Mouse (Mus musculus): ENCODE data around the gene Lyz1.
"Not testable (repeated sequence)": the region's sequence is repeated elsewhere in the genome, so short reads cannot be mapped to it uniquely, and the experiment has no call there.

Lyz1 gene

DNA sequence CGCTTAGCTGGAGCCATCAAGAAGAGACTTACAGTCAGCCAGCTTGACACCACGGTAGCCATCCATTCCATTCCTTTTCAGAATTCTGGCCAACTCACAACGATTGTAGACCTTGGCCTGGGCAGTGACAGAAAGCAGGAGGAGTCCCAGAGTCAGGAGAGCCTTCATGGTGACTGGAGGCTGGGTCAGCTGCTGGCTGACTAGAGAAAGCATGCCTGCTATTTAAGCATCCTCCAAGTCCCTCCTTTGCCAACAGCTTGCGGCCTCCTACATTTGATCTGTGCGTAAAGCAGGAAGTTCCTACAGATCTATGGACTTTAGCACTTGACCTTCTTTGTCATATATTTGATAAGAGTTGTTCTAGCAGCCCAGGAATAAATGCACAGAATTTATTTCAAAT lies at the start of gene Lyz1:
TSS of gene Lyz1 (minus strand) at position 198 of the 400 bp plus-strand sequence.
- CTCF ChIA-PET, result no interaction called here

GRCm38 (mm10) chr10:117342406-117342805 lies 49.7 kb upstream of the Lyz1 start:
- CTCF ChIA-PET, result no interaction called here

DNA sequence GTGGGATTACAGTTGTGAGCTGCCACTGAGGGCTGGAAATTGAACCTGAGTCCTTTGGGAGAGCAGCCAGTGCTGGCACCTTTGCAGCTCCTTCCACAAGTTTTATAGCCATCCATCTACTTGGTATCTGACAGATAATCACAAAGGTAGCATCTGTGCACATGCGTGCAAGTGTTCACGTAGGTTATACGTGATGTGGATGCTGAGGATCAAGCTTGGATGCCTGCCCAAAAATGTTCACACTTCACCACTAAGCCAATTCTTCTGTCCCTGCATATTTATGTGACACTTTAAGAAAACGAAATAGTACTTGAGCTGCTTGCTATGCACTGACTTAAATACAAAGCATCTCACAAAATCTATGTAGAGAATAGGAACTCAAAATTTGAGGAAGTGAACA lies 48.4 kb upstream of the Lyz1 start:
- CTCF ChIA-PET, result no interaction called here

GRCm38 (mm10) chr10:117339241-117339640 lies 46.6 kb upstream of the Lyz1 start:
- CTCF ChIA-PET, result interaction anchor here (0.6 kb wide), 1 partner anchor 61 kb away, joined by 3 read pairs; no protein-coding TSS in a partner anchor

- CTCF ChIA-PET, result no interaction called here
Measured at GRCm38 (mm10) chr10:117337946-117338345, 45.3 kb upstream of the Lyz1 start.

DNA sequence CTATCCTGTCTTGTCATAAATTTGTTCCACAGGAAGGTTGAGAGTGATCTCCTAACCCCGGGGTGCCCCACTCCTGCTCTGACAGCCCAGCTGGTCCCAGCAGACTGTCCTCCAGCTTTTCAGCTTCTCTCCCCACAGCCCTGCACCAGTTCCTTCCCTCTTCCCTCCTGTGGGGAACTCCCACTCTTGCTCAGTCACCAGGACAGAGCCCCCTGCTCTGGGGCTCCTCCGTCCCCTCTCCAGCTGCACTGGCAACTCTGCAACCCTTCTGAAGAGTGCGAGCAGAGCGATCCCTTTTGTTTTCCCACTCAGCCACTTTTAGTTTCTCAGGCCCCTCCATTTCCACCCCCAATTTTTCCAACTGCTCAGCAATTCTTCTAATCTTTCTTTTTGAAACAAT lies 43.0 kb upstream of the Lyz1 start:
- CTCF ChIA-PET, result no interaction called here

DNA sequence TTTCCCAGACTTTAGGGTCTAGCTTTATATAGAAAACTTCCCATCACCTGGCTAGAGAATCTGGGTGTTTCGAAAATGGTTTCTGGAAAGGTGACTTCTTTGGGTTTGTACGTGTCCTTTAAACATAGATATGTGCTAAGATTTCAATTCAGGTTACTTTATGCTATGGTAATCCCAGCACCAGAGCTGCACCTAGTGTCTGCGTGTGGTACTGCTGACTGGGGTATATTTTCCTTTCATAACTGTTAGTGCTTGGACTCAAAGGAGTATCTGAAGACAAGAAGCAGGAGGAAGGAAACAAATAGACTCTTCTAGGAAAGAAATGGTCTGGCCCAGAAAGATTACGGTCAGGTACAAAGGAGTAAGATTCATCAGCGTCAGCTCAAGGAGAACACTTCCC lies 37.9 kb upstream of the Lyz1 start:
- CTCF ChIA-PET, result no interaction called here

- CTCF ChIA-PET, result no interaction called here
Measured at GRCm38 (mm10) chr10:117323782-117324181, 31.1 kb upstream of the Lyz1 start.

DNA sequence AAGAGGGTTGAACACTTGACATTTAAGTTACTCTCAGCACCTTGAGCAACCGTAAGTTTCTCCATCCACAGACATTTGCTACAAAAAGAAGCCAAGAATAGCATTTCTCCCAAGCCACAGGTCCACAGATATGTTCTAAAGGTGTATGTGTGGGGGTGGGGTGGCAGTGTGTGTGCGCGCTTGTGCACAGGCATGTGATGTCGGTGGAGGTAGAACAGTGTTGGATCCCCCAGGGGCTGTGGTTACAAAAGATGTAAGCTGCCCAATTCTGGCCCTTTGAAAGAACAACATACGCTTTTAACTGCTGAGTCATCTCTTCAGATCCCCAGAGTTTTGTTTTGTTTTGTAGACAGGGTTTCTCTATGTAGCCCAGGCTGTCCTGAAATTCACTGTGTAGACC lies 30.0 kb upstream of the Lyz1 start:
- CTCF ChIA-PET, result no interaction called here

DNA sequence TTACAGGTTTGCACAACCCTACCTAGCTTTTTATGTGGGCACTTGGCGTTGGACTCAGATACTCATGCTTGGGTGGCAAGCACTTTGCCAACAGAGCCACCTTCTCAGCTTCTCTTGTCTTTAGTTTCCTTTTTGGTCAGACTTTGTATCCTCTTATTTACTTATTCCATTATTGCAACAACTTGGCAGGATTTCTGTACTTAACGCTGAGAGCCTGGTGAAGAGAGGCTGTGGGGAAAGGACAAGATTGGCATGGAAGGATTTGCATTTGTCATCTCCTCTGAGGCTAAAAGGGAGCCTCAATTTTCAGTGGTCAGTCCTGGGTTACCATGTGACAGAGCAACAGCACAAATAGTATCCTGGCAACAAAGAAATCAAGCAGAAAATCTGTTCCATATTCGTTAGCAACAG lies 27.9 kb upstream of the Lyz1 start:
- CTCF ChIA-PET, result no interaction called here

DNA sequence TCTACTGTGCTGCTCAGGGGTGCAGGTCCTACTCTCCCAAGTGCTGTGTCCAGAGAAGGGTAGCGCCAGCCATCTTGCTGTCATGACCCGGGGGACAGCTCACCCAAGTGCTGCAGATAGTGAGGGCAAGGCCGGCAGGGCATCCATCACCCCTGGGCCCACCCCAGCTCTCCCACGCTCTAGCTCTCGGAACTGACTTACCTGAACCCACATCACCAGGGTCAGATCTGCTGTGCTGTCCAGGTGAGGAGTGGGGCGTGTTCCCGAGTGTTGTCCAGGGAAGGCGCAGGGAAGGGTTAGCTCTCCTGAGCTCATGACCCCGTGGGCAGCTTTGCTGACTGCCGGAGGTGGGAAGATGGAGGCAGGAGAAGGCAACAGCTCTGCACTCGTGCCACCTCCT lies 23.7 kb upstream of the Lyz1 start:
- CTCF ChIA-PET, result interaction anchor here (0.5 kb wide), 1 partner anchor 67 kb away, joined by 6 read pairs; no protein-coding TSS in a partner anchor

- CTCF ChIA-PET, result no interaction called here
Measured at GRCm38 (mm10) chr10:117313133-117313532, 20.5 kb upstream of the Lyz1 start.

DNA sequence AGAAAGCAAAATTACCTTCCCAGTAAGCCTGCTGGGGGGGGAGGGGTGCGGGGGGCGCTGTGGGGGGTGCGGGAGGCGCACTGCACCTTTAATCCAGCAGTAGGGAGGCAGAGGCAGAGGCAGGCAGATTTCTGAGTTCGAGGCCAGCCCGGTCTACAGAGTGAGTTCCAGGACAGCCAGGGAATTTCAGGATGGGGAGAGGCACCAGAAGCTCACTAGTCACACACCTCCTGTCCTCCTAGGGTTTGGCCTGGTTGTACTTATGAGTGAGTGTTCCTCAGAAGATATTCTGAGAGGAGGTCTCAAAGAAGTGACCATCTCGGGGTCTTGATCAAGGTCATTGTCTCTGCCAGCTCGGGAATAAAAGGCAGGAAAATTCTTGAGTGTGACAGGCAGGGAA lies 19.5 kb upstream of the Lyz1 start:
- CTCF ChIA-PET, result interaction anchor here (0.6 kb wide), 1 partner anchor 286 kb away, joined by 5 read pairs; no protein-coding TSS in a partner anchor

GRCm38 (mm10) chr10:117304371-117304770 lies 11.7 kb upstream of the Lyz1 start:
- CTCF ChIA-PET, result interaction anchor here (0.7 kb wide), 1 partner anchor 187 kb away, joined by 8 read pairs; no protein-coding TSS in a partner anchor

GRCm38 (mm10) chr10:117301688-117302087 lies 9.0 kb upstream of the Lyz1 start:
- CTCF ChIA-PET, result no interaction called here

GRCm38 (mm10) chr10:117299901-117300520 lies 7.3 kb upstream of the Lyz1 start:
- CTCF ChIA-PET, result no interaction called here

- CTCF ChIA-PET, result no interaction called here
Measured at GRCm38 (mm10) chr10:117299106-117299505, 6.4 kb upstream of the Lyz1 start.

DNA sequence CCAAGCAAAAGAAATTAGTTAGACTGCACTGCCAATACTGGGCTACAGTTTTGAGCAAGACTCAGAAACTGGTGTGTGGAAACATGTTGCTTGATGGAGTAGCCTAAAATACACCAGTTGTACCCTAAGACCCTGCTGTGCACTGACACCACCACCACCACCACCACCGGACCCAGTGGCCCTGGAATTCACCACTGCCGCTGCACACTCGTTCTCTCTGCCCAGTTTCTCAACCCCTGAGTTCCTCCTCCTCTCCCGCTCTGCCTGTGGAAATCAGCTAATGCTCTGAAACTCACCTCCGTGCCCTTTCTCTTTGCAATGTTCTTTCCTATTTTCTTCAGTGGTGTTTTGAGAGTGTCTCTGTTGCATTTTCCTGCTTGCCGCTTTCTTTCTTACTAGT lies 5.7 kb upstream of the Lyz1 start:
- CTCF ChIA-PET, result no interaction called here

GRCm38 (mm10) chr10:117290936-117291335 lies 1.7 kb downstream of the Lyz1 start:
- CTCF ChIA-PET, result not testable (repeated sequence)

DNA sequence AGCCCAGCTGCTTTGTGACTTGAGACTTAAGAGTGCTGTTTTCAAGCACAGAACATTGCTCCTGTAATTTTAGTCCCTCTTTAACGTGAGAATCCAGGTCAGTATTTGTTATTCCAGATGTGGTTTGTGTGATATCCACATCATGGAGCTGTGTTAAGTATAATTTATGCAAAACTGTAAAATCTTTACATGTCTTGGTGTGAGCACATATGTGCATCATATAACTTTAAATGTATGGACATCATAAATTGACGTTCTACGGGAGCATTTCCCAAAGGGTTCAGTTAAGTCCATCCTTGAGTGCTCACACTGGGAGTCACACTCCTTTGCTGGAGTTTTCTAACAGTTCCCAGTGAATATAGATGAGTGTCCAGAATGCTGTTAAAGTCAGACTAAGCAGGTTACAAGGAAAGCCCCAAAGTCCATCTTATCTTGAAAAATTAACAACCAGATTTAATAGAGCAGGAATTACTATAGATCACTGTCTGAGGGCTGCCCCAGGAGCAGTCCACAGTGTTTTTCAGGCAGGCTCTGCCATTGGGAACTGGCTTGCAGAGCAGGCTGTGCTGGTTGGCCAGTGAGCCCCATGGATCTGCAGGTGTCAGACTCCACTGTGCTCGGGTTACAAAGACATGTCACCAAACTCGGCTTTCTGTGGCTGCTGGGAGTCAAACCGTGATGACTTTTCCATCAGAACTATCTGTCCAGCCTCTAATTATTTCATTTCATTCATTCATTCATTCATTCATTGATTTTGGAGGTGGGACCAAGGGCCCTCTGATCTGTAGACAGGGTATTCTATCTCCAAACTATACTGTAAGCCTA lies 2.4 kb downstream of the Lyz1 start:
- CTCF ChIA-PET, result no interaction called here

GRCm38 (mm10) chr10:117289034-117289505 lies 3.6 kb downstream of the Lyz1 start:
- CTCF ChIA-PET, result not testable (repeated sequence)

GRCm38 (mm10) chr10:117288197-117289033 lies 4.3 kb downstream of the Lyz1 start:
- CTCF ChIA-PET, result no interaction called here
